Mouse (Mus musculus): ENCODE measurements around the gene Pam.

GRCm38 (mm10) chr1:97834354-97834822, 261.1 kb downstream of the Pam start:
- no peak for TF ChIP-seq CTCF (IDR thresholded peaks at IDR 0.05; ENCODE audit: low read depth, low read length)
- no peak for TF ChIP-seq POLR2A (IDR thresholded peaks at IDR 0.05; ENCODE audit: borderline replicate concordance, low read depth, low read length)
